Comparison of ENCODE assay signal across 8 mouse cellular contexts in genomic region chr1:179668836-179669537, GRCm38 (mm10). TPM values are rescaled to one million over a fixed set of nuclear protein-coding genes. Genes with fewer than 3 reads are reported as not detected.
DNase-seq lines count a peak whose midpoint lies in the region; ATAC-seq and TF ChIP-seq lines count a peak whose summit lies in the region.

No protein-coding gene starts in this region.

- no peaks in the 10 kb centered on the region for H3K27me3 ChIP-seq in hindbrain, embryonic 15.5 days

- no peak; the same call in 1 of the 2 replicates for TF ChIP-seq CTCF in left cerebral cortex, adult 2 months (IDR thresholded peaks at IDR 0.05)
- TF ChIP-seq CTCF in brain, embryonic 14.5 days (IDR thresholded peaks at IDR 0.05; ENCODE audit: borderline replicate concordance, extremely low read depth, insufficient read depth, insufficient read length), result peak; percentile 3; the same call in 1 of the 2 replicates

- intact Hi-C loops in left cerebral cortex, adult 2 months (cut with DNase I), result no loop called here
- intact Hi-C loops in left cerebral cortex, postnatal 36 days (cut with DNase I), result no loop called here
- intact Hi-C loops in gastrocnemius, postnatal 14 days (cut with DNase I; ENCODE audit: low total_unique reads), result no loop called here

- peak overlapping the region; percentile 77 for H3K4me2 ChIP-seq in hindbrain, embryonic 15.5 days

- H3K9ac ChIP-seq in hindbrain, embryonic 15.5 days, result peak overlapping the region; percentile 86

- H3K9me3 ChIP-seq in hindbrain, embryonic 15.5 days, result no peaks in the 10 kb centered on the region

- TF ChIP-seq POLR2A in brain, embryonic 14.5 days (IDR thresholded peaks at IDR 0.05; ENCODE audit: borderline replicate concordance, extremely low read depth, insufficient read depth, insufficient read length, poor library complexity, severe bottlenecking), result no peak

- DNase-seq in left cerebral cortex, adult 2 months (ENCODE audit: extremely low spot score in 1 of 2, low spot score in 2 of 2), result no peak
- DNase-seq in left cerebral cortex, postnatal 36 days (ENCODE audit: low spot score in 2 of 2), result no peak
- peak; percentile 55 for DNase-seq in brain, embryonic 14.5 days (ENCODE audit: low read depth)
- no peak for DNase-seq in urinary bladder, adult 18-20 months (ENCODE audit: low spot score in 2 of 2)
- no peak for DNase-seq in left cerebral cortex, adult 8-10 months (ENCODE audit: low spot score in 2 of 2)
- no peak for DNase-seq in gastrocnemius, postnatal 14 days

- peak overlapping the region; percentile 88 for H3K4me3 ChIP-seq in left cerebral cortex, adult 2 months
- H3K4me3 ChIP-seq in hindbrain, embryonic 15.5 days, result peak overlapping the region; percentile 74

- peaks cover 18% of the 10 kb centered on the region for H3K4me1 ChIP-seq in hindbrain, embryonic 15.5 days (replicated peaks)

- no peak for ATAC-seq in hindbrain, embryonic 15.5 days (ENCODE audit: low FRiP score, low read depth)
- ATAC-seq in megakaryocyte progenitor cell, adult 5-6 weeks (replicated peaks; ENCODE audit: poor library complexity), result peak; percentile 38; the same call in 1 of the 2 replicates

- WGBS in hindbrain, embryonic 15.5 days, result 14% methylated on average over 12 of the region's 12 CpGs

- H3K36me3 ChIP-seq in hindbrain, embryonic 15.5 days, result peaks cover 26% of the 10 kb centered on the region

- peak overlapping the region; percentile 80; the same call in 1 of the 2 replicates for H3K27ac ChIP-seq in left cerebral cortex, adult 2 months
- H3K27ac ChIP-seq in hindbrain, embryonic 15.5 days (replicated peaks), result peak overlapping the region; percentile 92

RNA-seq across cellular contexts. Expression of gene Sccpdh, which starts 1.0 kb away (rescaled TPM):
- total RNA-seq in left cerebral cortex, adult 2 months (2021), result 10 to 100 TPM; 49.8 to 56.5 TPM
- total RNA-seq in left cerebral cortex, postnatal 36 days (2021), result 10 to 100 TPM; 54.5 to 63.2 TPM
- polyA plus RNA-seq in brain, embryonic 14.5 days (2012; rRNA removed), result 58.7 and 65.0 TPM in 2 replicates
- 156 and 164 TPM in 2 replicates for polyA plus RNA-seq in hindbrain, embryonic 15.5 days (2015; fragmentation: Nextera tagmentation; extraction: Ambion mirVana)
- total RNA-seq in megakaryocyte progenitor cell, adult 5-6 weeks (2015), result 18.6 and 26.6 TPM in 2 replicates
- 42.4 and 43.7 TPM in 2 replicates for total RNA-seq in megakaryocyte progenitor cell, adult 5-6 weeks (2017)
- total RNA-seq in left cerebral cortex, adult 8-10 months (2022), result 10 to 100 TPM; 65.4 to 75.6 (median 71.6) TPM
- 10 to 100 TPM; 43.1 to 47.0 TPM for total RNA-seq in gastrocnemius, postnatal 14 days (2021)
